Mouse (Mus musculus): Measurements from ENCODE around the gene St13. TPM values are rescaled to one million over a fixed set of nuclear protein-coding genes. Genes with fewer than 3 reads are reported as not detected.

St13 gene
- polyA plus RNA-seq, 1 experiment from 2014 or later = 59.2 TPM

DNA sequence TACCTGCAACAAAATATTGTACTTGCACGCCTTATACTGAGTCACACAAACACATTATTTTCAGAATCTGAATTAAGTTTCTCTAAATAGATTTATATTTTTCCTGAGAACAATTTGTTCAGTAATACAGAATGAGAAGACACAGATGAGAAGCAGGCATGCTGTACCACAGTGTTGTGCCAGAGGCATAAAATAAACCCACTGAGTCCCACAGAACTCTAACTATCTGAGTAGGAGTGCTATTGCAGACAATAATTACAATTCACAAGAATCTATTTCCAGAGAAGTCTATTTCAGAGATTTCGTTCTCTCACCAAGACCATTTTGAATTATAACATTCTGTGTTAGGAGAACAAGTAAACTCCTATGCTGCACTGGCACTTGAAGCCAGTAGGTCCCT is 52.4 kb downstream of the St13 start:
- H3K27ac ChIP-seq (ENCODE audit: low read length) = no peak overlapping the region
- H3K4me3 ChIP-seq (ENCODE audit: low read depth, low read length) = no peak overlapping the region
- no peak for ATAC-seq (ENCODE audit: low read depth)
- no peak overlapping the region for H3K4me2 ChIP-seq (ENCODE audit: low read depth, low read length)
- H3K9ac ChIP-seq (ENCODE audit: low read depth, low read length) = no peak overlapping the region
- no peaks in the 10 kb centered on the region for H3K27me3 ChIP-seq (ENCODE audit: control insufficient read depth, insufficient read depth, low read depth, low read length)
- no peaks in the 10 kb centered on the region for H3K36me3 ChIP-seq (ENCODE audit: control insufficient read depth, insufficient read depth)
- 72% methylated on average over 2 of the region's 2 CpGs for WGBS (ENCODE audit: insufficient replicate concordance)
- no peaks in the 10 kb centered on the region for H3K9me3 ChIP-seq (replicated peaks; ENCODE audit: control insufficient read depth, low read length)
- H3K4me1 ChIP-seq (ENCODE audit: control insufficient read depth, low read depth, low read length) = no peaks in the 10 kb centered on the region; the same call in none of the 2 replicates

- Histone ChIP-seq H3K27me3 (ENCODE audit: control insufficient read depth, insufficient read depth, low read depth, low read length) (no peaks in the 10 kb centered on the region), H3K36me3 (ENCODE audit: control insufficient read depth, insufficient read depth) (no peaks in the 10 kb centered on the region), H3K9ac (ENCODE audit: low read depth, low read length) (no peak overlapping the region), H3K4me1 (ENCODE audit: control insufficient read depth, low read depth, low read length) (no peaks in the 10 kb centered on the region; the same call in 1 of the 2 replicates), H3K4me3 (ENCODE audit: low read depth, low read length) (no peak overlapping the region), H3K4me2 (ENCODE audit: low read depth, low read length) (no peak overlapping the region), H3K27ac (ENCODE audit: low read length) (no peak overlapping the region), H3K9me3 (replicated peaks; ENCODE audit: control insufficient read depth, low read length) (no peaks in the 10 kb centered on the region)
- WGBS (ENCODE audit: insufficient replicate concordance) = 85% methylated on average over 2 of the region's 2 CpGs
- ATAC-seq (ENCODE audit: low read depth) = no peak
Observed at GRCm38 (mm10) chr15:81341426-81341825, 58.5 kb downstream of the St13 start.

DNA sequence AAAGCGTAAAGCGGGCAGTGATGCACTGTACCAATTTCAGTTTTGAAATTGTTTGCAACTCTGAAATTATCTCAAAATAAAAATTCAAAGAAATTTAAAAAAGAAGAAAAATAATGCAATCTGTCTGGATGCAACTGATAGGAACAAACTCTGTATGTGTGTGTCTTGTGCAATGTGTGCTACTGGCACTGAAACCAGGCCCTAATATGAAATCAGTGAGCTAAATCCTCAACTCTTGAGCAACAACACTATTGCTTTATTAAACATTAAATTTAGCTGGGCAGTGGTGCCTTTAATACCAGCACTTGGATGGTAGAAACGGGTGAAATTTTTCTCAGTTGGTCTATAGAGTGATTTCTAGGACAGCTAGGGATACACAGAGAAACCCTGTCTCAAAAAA is 60.7 kb downstream of the St13 start:
- Histone ChIP-seq H3K4me3 (ENCODE audit: low read depth, low read length) (no peak overlapping the region), H3K9ac (ENCODE audit: low read depth, low read length) (no peak overlapping the region), H3K4me2 (ENCODE audit: low read depth, low read length) (no peak overlapping the region), H3K27ac (ENCODE audit: low read length) (no peak overlapping the region), H3K36me3 (ENCODE audit: control insufficient read depth, insufficient read depth) (no peaks in the 10 kb centered on the region), H3K9me3 (replicated peaks; ENCODE audit: control insufficient read depth, low read length) (no peaks in the 10 kb centered on the region), H3K4me1 (ENCODE audit: control insufficient read depth, low read depth, low read length) (no peaks in the 10 kb centered on the region; the same call in 1 of the 2 replicates), H3K27me3 (ENCODE audit: control insufficient read depth, insufficient read depth, low read depth, low read length) (no peaks in the 10 kb centered on the region)
- 84% methylated on average over 3 of the region's 3 CpGs for WGBS (ENCODE audit: insufficient replicate concordance)
- ATAC-seq (ENCODE audit: low read depth) = no peak

DNA sequence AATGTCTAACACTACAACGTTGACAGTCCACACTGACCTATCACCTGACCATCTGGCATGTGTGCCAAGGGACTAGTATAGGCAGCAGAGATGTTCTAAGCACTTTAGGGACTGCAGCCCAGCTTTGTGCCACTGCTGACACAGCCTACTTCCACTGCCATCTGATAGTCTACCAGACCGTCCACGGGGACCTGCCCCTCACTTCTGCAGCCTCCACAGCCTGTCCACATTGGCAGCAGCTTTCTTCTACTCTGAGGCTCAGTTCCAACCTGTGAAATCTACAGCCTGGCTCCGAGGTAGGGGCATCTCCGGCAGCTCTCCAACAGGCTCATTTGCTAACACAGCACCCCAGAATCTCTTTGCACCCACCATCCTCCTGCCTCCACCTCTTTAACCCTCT is 63.4 kb downstream of the St13 start:
- no peak for ATAC-seq (ENCODE audit: low read depth)
- H3K9ac ChIP-seq (ENCODE audit: low read depth, low read length) = no peak overlapping the region
- no peaks in the 10 kb centered on the region for H3K27me3 ChIP-seq (ENCODE audit: control insufficient read depth, insufficient read depth, low read depth, low read length)
- no peaks in the 10 kb centered on the region; the same call in 1 of the 2 replicates for H3K36me3 ChIP-seq (ENCODE audit: control insufficient read depth, insufficient read depth)
- H3K9me3 ChIP-seq (replicated peaks; ENCODE audit: control insufficient read depth, low read length) = no peaks in the 10 kb centered on the region
- no peak overlapping the region for H3K4me3 ChIP-seq (ENCODE audit: low read depth, low read length)
- no peaks in the 10 kb centered on the region for H3K4me1 ChIP-seq (ENCODE audit: control insufficient read depth, low read depth, low read length)
- H3K27ac ChIP-seq (ENCODE audit: low read length) = no peak overlapping the region
- 75% methylated on average over 5 of the region's 5 CpGs for whole genome bisulfite sequencing (ENCODE audit: insufficient replicate concordance)
- H3K4me2 ChIP-seq (ENCODE audit: low read depth, low read length) = no peak overlapping the region

GRCm38 (mm10) chr15:81332517-81332916 is 67.4 kb downstream of the St13 start:
- WGBS (ENCODE audit: insufficient replicate concordance) = 75% methylated on average over 4 of the region's 4 CpGs
- ATAC-seq (ENCODE audit: low read depth) = no peak
- no peak overlapping the region for H3K9ac ChIP-seq (ENCODE audit: low read depth, low read length)
- no peaks in the 10 kb centered on the region for H3K4me1 ChIP-seq (ENCODE audit: control insufficient read depth, low read depth, low read length)
- no peak overlapping the region for H3K27ac ChIP-seq (ENCODE audit: low read length)
- no peaks in the 10 kb centered on the region for H3K9me3 ChIP-seq (replicated peaks; ENCODE audit: control insufficient read depth, low read length)
- no peaks in the 10 kb centered on the region for H3K27me3 ChIP-seq (ENCODE audit: control insufficient read depth, insufficient read depth, low read depth, low read length)
- H3K36me3 ChIP-seq (ENCODE audit: control insufficient read depth, insufficient read depth) = peaks cover under 1% of the 10 kb centered on the region
- H3K4me2 ChIP-seq (ENCODE audit: low read depth, low read length) = no peak overlapping the region
- no peak overlapping the region for H3K4me3 ChIP-seq (ENCODE audit: low read depth, low read length)

GRCm38 (mm10) chr15:81330816-81331433 is 69.0 kb downstream of the St13 start:
- Histone ChIP-seq H3K27ac (ENCODE audit: low read length) (no peak overlapping the region), H3K4me3 (ENCODE audit: low read depth, low read length) (no peak overlapping the region), H3K4me2 (ENCODE audit: low read depth, low read length) (no peak overlapping the region), H3K9ac (ENCODE audit: low read depth, low read length) (no peak overlapping the region), H3K4me1 (ENCODE audit: control insufficient read depth, low read depth, low read length) (no peaks in the 10 kb centered on the region), H3K9me3 (replicated peaks; ENCODE audit: control insufficient read depth, low read length) (no peaks in the 10 kb centered on the region), H3K36me3 (ENCODE audit: control insufficient read depth, insufficient read depth) (peaks cover 13% of the 10 kb centered on the region), H3K27me3 (ENCODE audit: control insufficient read depth, insufficient read depth, low read depth, low read length) (no peaks in the 10 kb centered on the region)
- ATAC-seq (ENCODE audit: low read depth) = no peak
- WGBS (ENCODE audit: insufficient replicate concordance) = 50% methylated on average over 3 of the region's 3 CpGs

DNA sequence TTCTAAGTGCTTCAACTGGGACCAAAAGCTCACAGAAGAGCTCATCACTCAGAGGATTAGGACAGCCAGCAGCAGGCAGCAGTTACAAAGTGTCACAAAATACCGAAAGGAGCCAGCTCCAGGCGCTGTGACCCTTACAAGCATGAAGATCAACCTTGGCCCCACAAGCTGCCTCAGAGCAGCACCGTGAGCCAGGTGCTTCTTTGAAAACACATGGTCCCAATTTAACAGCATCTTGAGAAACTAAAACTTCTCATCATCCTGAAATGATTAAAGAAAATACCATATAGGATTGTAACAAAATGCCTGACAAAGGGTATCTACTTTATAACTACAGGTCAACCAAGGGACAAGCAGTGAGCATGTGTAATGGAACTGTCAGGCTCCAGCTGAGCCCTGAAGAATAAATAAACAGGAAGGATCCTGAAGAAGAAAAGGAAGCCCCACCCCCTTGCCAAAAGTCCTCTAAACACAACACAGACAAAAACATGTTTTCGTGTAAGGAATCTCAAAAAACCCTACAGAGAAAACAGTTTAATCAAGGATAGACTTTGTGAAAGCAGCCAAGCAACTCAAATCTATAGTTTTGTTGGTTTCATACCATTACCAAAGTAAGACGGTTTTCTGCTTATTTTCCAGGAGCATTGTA is 70.0 kb downstream of the St13 start:
- Histone ChIP-seq H3K27ac (ENCODE audit: low read length) (no peak overlapping the region), H3K27me3 (ENCODE audit: control insufficient read depth, insufficient read depth, low read depth, low read length) (no peaks in the 10 kb centered on the region), H3K4me3 (ENCODE audit: low read depth, low read length) (no peak overlapping the region), H3K9ac (ENCODE audit: low read depth, low read length) (no peak overlapping the region), H3K4me2 (ENCODE audit: low read depth, low read length) (no peak overlapping the region), H3K9me3 (replicated peaks; ENCODE audit: control insufficient read depth, low read length) (no peaks in the 10 kb centered on the region), H3K36me3 (ENCODE audit: control insufficient read depth, insufficient read depth) (peaks cover 19% of the 10 kb centered on the region), H3K4me1 (ENCODE audit: control insufficient read depth, low read depth, low read length) (no peaks in the 10 kb centered on the region)
- WGBS (ENCODE audit: insufficient replicate concordance) = 74% methylated on average over 5 of the region's 5 CpGs
- no peak for ATAC-seq (ENCODE audit: low read depth)

GRCm38 (mm10) chr15:81327501-81327900 is 72.4 kb downstream of the St13 start:
- no peak overlapping the region for H3K4me3 ChIP-seq (ENCODE audit: low read depth, low read length)
- no peak for ATAC-seq (ENCODE audit: low read depth)
- H3K36me3 ChIP-seq (ENCODE audit: control insufficient read depth, insufficient read depth) = peaks cover 19% of the 10 kb centered on the region
- no peaks in the 10 kb centered on the region for H3K9me3 ChIP-seq (replicated peaks; ENCODE audit: control insufficient read depth, low read length)
- no peak overlapping the region for H3K4me2 ChIP-seq (ENCODE audit: low read depth, low read length)
- no peak overlapping the region for H3K27ac ChIP-seq (ENCODE audit: low read length)
- 76% methylated on average over 7 of the region's 7 CpGs for WGBS (ENCODE audit: insufficient replicate concordance)
- H3K4me1 ChIP-seq (ENCODE audit: control insufficient read depth, low read depth, low read length) = no peaks in the 10 kb centered on the region
- no peaks in the 10 kb centered on the region for H3K27me3 ChIP-seq (ENCODE audit: control insufficient read depth, insufficient read depth, low read depth, low read length)
- H3K9ac ChIP-seq (ENCODE audit: low read depth, low read length) = no peak overlapping the region

DNA sequence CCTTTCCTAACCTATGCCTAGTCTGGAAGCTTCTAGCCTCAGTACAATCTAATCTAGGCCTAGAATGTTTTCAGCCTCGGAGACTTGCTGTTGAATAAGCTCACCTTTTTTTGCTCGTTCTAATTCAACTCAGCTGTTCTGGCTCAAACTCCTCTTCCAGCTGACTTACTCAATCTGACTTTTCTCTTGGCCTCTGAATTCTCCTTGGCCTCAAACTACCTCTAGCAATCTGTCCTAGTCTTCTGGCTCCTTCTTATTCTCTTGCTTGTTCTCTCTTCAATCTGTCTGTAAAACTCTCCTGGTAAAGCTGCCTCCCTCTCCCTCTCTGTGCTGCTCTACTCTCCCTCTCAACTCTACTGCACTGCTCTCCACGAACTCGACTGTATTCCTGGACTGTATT is 74.9 kb downstream of the St13 start:
- no peak overlapping the region for H3K9ac ChIP-seq (ENCODE audit: low read depth, low read length)
- 69% methylated on average over 4 of the region's 4 CpGs for WGBS (ENCODE audit: insufficient replicate concordance)
- no peak overlapping the region for H3K27ac ChIP-seq (ENCODE audit: low read length)
- H3K4me1 ChIP-seq (ENCODE audit: control insufficient read depth, low read depth, low read length) = no peaks in the 10 kb centered on the region
- H3K4me3 ChIP-seq (ENCODE audit: low read depth, low read length) = no peak overlapping the region
- ATAC-seq (ENCODE audit: low read depth) = no peak
- no peaks in the 10 kb centered on the region for H3K9me3 ChIP-seq (replicated peaks; ENCODE audit: control insufficient read depth, low read length)
- H3K4me2 ChIP-seq (ENCODE audit: low read depth, low read length) = no peak overlapping the region
- no peaks in the 10 kb centered on the region for H3K27me3 ChIP-seq (ENCODE audit: control insufficient read depth, insufficient read depth, low read depth, low read length)
- peaks cover 31% of the 10 kb centered on the region for H3K36me3 ChIP-seq (ENCODE audit: control insufficient read depth, insufficient read depth)
